Mouse (Mus musculus) liver, embryonic 14.5 days (tissue): ENCODE data around the gene Ssu2. TPM values are rescaled to one million over a fixed set of nuclear protein-coding genes. Genes with fewer than 3 reads are reported as not detected.
A peak's percentile ranks its signal among the peaks of the same experiment; 100 is the strongest.

Experiments used
- ATAC-seq: fragments of 200-750 bp; cut with Nextera tagmentation; 2 replicates; pipeline ENCODE4 v1.8.0; 2017; ENCODE audit warnings: moderate number of reproducible peaks, mild to moderate bottlenecking, moderate library complexity; ENCODE audit not compliant: insufficient read depth
- DNase-seq, 3 experiments: peaks; one replicate each; pipeline ENCODE4 v3.0.0-alpha.2; 2012 to 2013; ENCODE audit warnings: low read depth in 3 of 3, low spot score in 3 of 3
- H3K27ac ChIP-seq: fragments of 300-500 bp; sonication (generic); 2 replicates; pipeline ENCODE4 v1.5.1; 2014; ENCODE audit warnings: moderate library complexity, mild to moderate bottlenecking, control low read depth, inconsistent platforms
- H3K27me3 ChIP-seq: fragments of 300-500 bp; sonication (generic); 2 replicates; pipeline ENCODE4 v1.6.1; 2014; ENCODE audit warnings: mild to moderate bottlenecking, low read length, moderate library complexity; ENCODE audit not compliant: control insufficient read depth, insufficient read depth
- H3K36me3 ChIP-seq: fragments of 300-500 bp; sonication (generic); replicated peaks from 2 replicates; pipeline ENCODE4 v1.6.1; 2014; ENCODE audit warnings: low read depth; ENCODE audit not compliant: control insufficient read depth, insufficient read depth
- H3K4me1 ChIP-seq, 2 experiments: fragments of 200-500 bp in 1 of 2; fragments of 300-500 bp in 1 of 2; sonication (generic) in 1 of 2; replicated peaks; 2 replicates each; pipeline ENCODE4 v1.6.1; 2012 to 2014; ENCODE audit warnings: antibody characterized with exemption in 1 of 2, inconsistent platforms in 1 of 2, low read length in 1 of 2; ENCODE audit not compliant: control insufficient read depth in 2 of 2, insufficient read depth in 2 of 2
- H3K4me2 ChIP-seq: fragments of 300-500 bp; sonication (generic); 2 replicates; pipeline ENCODE4 v1.6.1; 2014; ENCODE audit warnings: low read depth, mild to moderate bottlenecking, control low read depth, moderate library complexity
- H3K4me3 ChIP-seq, 2 experiments: fragments of 200-500 bp in 1 of 2; fragments of 300-500 bp in 1 of 2; sonication (generic) in 1 of 2; 2 replicates each; pipeline ENCODE4 v1.5.1; 2012 to 2014; ENCODE audit warnings: low read depth in 2 of 2, low read length in 2 of 2, mild to moderate bottlenecking in 2 of 2, control low read depth in 1 of 2, inconsistent platforms in 1 of 2, moderate library complexity in 1 of 2; ENCODE audit not compliant: insufficient read depth in 1 of 2
- H3K9ac ChIP-seq: fragments of 300-500 bp; sonication (generic); replicated peaks from 2 replicates; pipeline ENCODE4 v1.6.1; 2014; ENCODE audit warnings: mild to moderate bottlenecking, control low read depth, moderate library complexity
- H3K9me3 ChIP-seq: fragments of 300-500 bp; sonication (generic); 2 replicates; pipeline ENCODE4 v1.6.1; 2016; ENCODE audit warnings: low read length, mixed read lengths; ENCODE audit not compliant: control insufficient read depth
- CTCF ChIP-seq: IDR thresholded peaks from 2 replicates; pipeline ENCODE4 v1.5.1; 2016; ENCODE audit warnings: antibody characterized with exemption, low read depth, control low read depth
- EP300 ChIP-seq: IDR thresholded peaks from 2 replicates; pipeline ENCODE4 v1.6.1; 2016; ENCODE audit warnings: antibody characterized with exemption, low read depth
- WGBS: fragments of 180-500 bp; shearing (Covaris S2); extraction: QIAGEN DNeasy Blood & Tissue Kit; methylation state at CpG from one replicate; pipeline ENCODE4 v1.1.7; 2014; ENCODE audit not compliant: insufficient replicate concordance; 5-methylcytosine and 5-hydroxymethylcytosine counted together
- polyA plus RNA-seq, 2 experiments: library from polyadenylated mRNA; depleted of rRNA in 1 of 2; stranded (reverse) in 1 of 2; unstranded in 1 of 2; fragments of >200 nt; fragmentation: Nextera tagmentation in 1 of 2; extraction: Ambion mirVana in 1 of 2; gene quantifications; 2 replicates each; pipeline versions ENCODE4 v1.2.1 to v1.2.3; 2012 to 2014

Ssu2 gene
- polyA plus RNA-seq, 2 experiments = 0.04 TPM; not detected in 1

GRCm38 (mm10) chr6:112365294-112365693, 22.5 kb downstream of the Ssu2 start:
- WGBS = 65% methylated on average over 10 of the region's 10 CpGs
- no peak for ATAC-seq

GRCm38 (mm10) chr6:112364581-112364980, 23.2 kb downstream of the Ssu2 start:
- WGBS = 15% methylated on average over 2 of the region's 2 CpGs
- peak in 2 of 3 experiments; percentile 3 to 7 for DNase-seq
- Histone ChIP-seq H3K27ac (no peak overlapping the region), H3K4me1 (no peaks in the 10 kb centered on the region), H3K4me2 (no peak overlapping the region), H3K9me3 (no peaks in the 10 kb centered on the region), H3K27me3 (no peaks in the 10 kb centered on the region), H3K36me3 (no peaks in the 10 kb centered on the region), H3K4me3 (no peak overlapping the region), H3K9ac (no peak overlapping the region)
- ATAC-seq = no peak
- no peak for TF ChIP-seq EP300
- peak; percentile 30 for TF ChIP-seq CTCF

More at GRCm38 (mm10) chr6:112365294-112365693, 22.5 kb downstream of the Ssu2 start:
- H3K4me1 ChIP-seq = no peaks in the 10 kb centered on the region
- no peak overlapping the region for H3K9ac ChIP-seq
- H3K27me3 ChIP-seq = no peaks in the 10 kb centered on the region
- H3K36me3 ChIP-seq = no peaks in the 10 kb centered on the region
- no peaks in the 10 kb centered on the region for H3K9me3 ChIP-seq
- no peak overlapping the region for H3K4me3 ChIP-seq
- H3K27ac ChIP-seq = no peak overlapping the region
- no peak for DNase-seq
- H3K4me2 ChIP-seq = no peak overlapping the region
- TF ChIP-seq EP300 = no peak
- TF ChIP-seq CTCF = no peak

DNA sequence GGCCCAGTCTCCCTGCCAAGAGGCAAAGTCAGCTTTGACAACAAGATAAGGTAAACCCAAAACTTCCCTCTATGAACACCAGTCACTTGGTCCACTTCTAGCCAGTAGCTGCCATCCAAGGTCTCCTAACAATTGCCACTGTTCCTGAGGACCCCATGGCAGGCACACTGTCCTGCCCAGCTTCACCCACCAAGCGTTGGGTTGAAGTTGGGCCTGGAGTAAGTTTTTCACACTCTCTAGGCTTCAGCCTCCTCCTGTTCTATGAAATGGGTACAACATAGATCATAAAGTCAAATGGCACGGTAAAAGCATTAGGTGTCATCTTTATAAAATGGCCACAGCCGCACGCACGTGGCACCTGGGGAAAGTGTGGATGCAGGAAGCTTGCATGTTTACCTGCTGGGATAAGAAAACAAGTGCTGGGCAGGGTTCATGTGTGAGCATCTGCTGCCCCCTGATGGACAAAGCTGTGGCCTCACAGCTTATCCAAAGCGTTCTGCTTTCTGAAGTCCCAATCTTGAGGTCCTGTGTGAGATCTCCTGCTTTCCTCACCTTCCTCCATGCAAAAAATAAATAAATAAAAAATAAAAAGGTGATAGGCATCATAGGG, 25.4 kb downstream of the Ssu2 start:
- no peak overlapping the region for H3K27ac ChIP-seq
- no peak overlapping the region for H3K9ac ChIP-seq
- no peak overlapping the region for H3K4me3 ChIP-seq
- 30% methylated on average over 6 of the region's 6 CpGs for WGBS
- H3K27me3 ChIP-seq = no peaks in the 10 kb centered on the region
- no peak overlapping the region for H3K4me2 ChIP-seq
- TF ChIP-seq CTCF = peak; percentile 59
- TF ChIP-seq EP300 = no peak
- DNase-seq (no peak), ATAC-seq (no peak)
- no peaks in the 10 kb centered on the region for H3K9me3 ChIP-seq
- no peaks in the 10 kb centered on the region for H3K36me3 ChIP-seq
- no peaks in the 10 kb centered on the region for H3K4me1 ChIP-seq

- H3K4me1 ChIP-seq = no peaks in the 10 kb centered on the region
- H3K4me3 ChIP-seq = no peak overlapping the region
- H3K4me2 ChIP-seq = no peak overlapping the region
- H3K27ac ChIP-seq = no peak overlapping the region
- H3K36me3 ChIP-seq = no peaks in the 10 kb centered on the region
- ATAC-seq (no peak), DNase-seq (no peak)
- no peaks in the 10 kb centered on the region for H3K9me3 ChIP-seq
- H3K27me3 ChIP-seq = no peaks in the 10 kb centered on the region
- H3K9ac ChIP-seq = no peak overlapping the region
- WGBS = 69% methylated on average over 8 of the region's 8 CpGs
- TF ChIP-seq CTCF (no peak), EP300 (no peak)
Measured at GRCm38 (mm10) chr6:112360676-112361075, 27.1 kb downstream of the Ssu2 start.

- no peak overlapping the region for H3K4me2 ChIP-seq
Measured at GRCm38 (mm10) chr6:112359341-112359740, 28.5 kb downstream of the Ssu2 start.

More at GRCm38 (mm10) chr6:112359341-112359740, 28.5 kb downstream of the Ssu2 start:
- no peak for DNase-seq
- WGBS = 74% methylated on average over 1 of the region's 1 CpGs
- no peak for ATAC-seq
- H3K9ac ChIP-seq = no peak overlapping the region
- H3K36me3 ChIP-seq = no peaks in the 10 kb centered on the region
- H3K4me1 ChIP-seq = no peaks in the 10 kb centered on the region
- no peaks in the 10 kb centered on the region for H3K9me3 ChIP-seq
- H3K4me3 ChIP-seq = no peak overlapping the region
- TF ChIP-seq CTCF (no peak), EP300 (no peak)
- no peaks in the 10 kb centered on the region for H3K27me3 ChIP-seq
- no peak overlapping the region for H3K27ac ChIP-seq
